Mouse (Mus musculus): ENCODE results near the gene Nlrp6. TPM values are rescaled to one million over a fixed set of nuclear protein-coding genes. Genes with fewer than 3 reads are reported as not detected.
"Not testable (repeated sequence)": the region's sequence is repeated elsewhere in the genome, so short reads cannot be mapped to it uniquely, and the experiment has no call there.

Gene Nlrp6
- 0.06 and 0.10 TPM in 2 replicates for polyA plus RNA-seq (2016; fragmentation: Nextera tagmentation; extraction: Ambion mirVana)

- DNase-seq (ENCODE audit: extremely low spot score, low spot score) = no peak
- 74% methylated on average over 8 of the region's 8 CpGs for WGBS
- H3K27me3 ChIP-seq (ENCODE audit: poor library complexity, severe bottlenecking) = peaks cover 90% of the 10 kb centered on the region
- no peak within 1 kb of the TSS for H3K27ac ChIP-seq
- H3K9me3 ChIP-seq = no peaks in the 10 kb centered on the region
- no peaks in the 10 kb centered on the region for H3K36me3 ChIP-seq (replicated peaks)
- peaks cover 21% of the 10 kb centered on the region for H3K4me1 ChIP-seq
- no peak within 1 kb of the TSS for H3K4me3 ChIP-seq
Observed at GRCm38 (mm10) chr7:140920418-140921029, at the start of gene Nlrp6. Nlrp6 (plus strand) TSS chr7:140920902.

GRCm38 (mm10) chr7:140874224-140874623 is 46.5 kb upstream of the Nlrp6 start:
- DNase-seq (ENCODE audit: extremely low spot score, low spot score) = no peak
- Histone ChIP-seq H3K27me3 (ENCODE audit: poor library complexity, severe bottlenecking) (no peaks in the 10 kb centered on the region), H3K36me3 (replicated peaks) (peaks cover 41% of the 10 kb centered on the region), H3K9me3 (no peaks in the 10 kb centered on the region), H3K27ac (no peak overlapping the region), H3K4me1 (no peaks in the 10 kb centered on the region), H3K4me3 (no peak overlapping the region)
- WGBS = 89% methylated on average over 4 of the region's 4 CpGs

- H3K4me3 ChIP-seq = no peak overlapping the region
- 93% methylated on average over 6 of the region's 6 CpGs for WGBS
- peaks cover 36% of the 10 kb centered on the region for H3K36me3 ChIP-seq (replicated peaks)
- no peaks in the 10 kb centered on the region for H3K9me3 ChIP-seq
- DNase-seq (ENCODE audit: extremely low spot score, low spot score) = no peak
- H3K4me1 ChIP-seq = peaks cover 8% of the 10 kb centered on the region
- no peaks in the 10 kb centered on the region for H3K27me3 ChIP-seq (ENCODE audit: poor library complexity, severe bottlenecking)
- no peak overlapping the region for H3K27ac ChIP-seq
Observed at GRCm38 (mm10) chr7:140877364-140877763, 43.3 kb upstream of the Nlrp6 start.

- H3K27ac ChIP-seq = no peak overlapping the region
- no peak overlapping the region for H3K4me3 ChIP-seq
- DNase-seq (ENCODE audit: extremely low spot score, low spot score) = no peak
- peaks cover 20% of the 10 kb centered on the region for H3K4me1 ChIP-seq
- peaks cover 39% of the 10 kb centered on the region for H3K36me3 ChIP-seq (replicated peaks)
- H3K9me3 ChIP-seq = no peaks in the 10 kb centered on the region
- no peaks in the 10 kb centered on the region for H3K27me3 ChIP-seq (ENCODE audit: poor library complexity, severe bottlenecking)
- WGBS = 89% methylated on average over 7 of the region's 7 CpGs
Observed at GRCm38 (mm10) chr7:140879355-140879754, 41.3 kb upstream of the Nlrp6 start.

GRCm38 (mm10) chr7:140880419-140880818 is 40.3 kb upstream of the Nlrp6 start:
- Histone ChIP-seq H3K27ac (no peak overlapping the region), H3K36me3 (replicated peaks) (peaks cover 43% of the 10 kb centered on the region), H3K4me3 (peak overlapping the region; percentile 18; the same call in 1 of the 2 replicates), H3K9me3 (no peaks in the 10 kb centered on the region), H3K4me1 (peaks cover 20% of the 10 kb centered on the region), H3K27me3 (ENCODE audit: poor library complexity, severe bottlenecking) (no peaks in the 10 kb centered on the region)
- WGBS = 83% methylated on average over 3 of the region's 3 CpGs
- DNase-seq (ENCODE audit: extremely low spot score, low spot score) = no peak

- WGBS = 36% methylated on average over 8 of the region's 8 CpGs
- H3K27me3 ChIP-seq (ENCODE audit: poor library complexity, severe bottlenecking) = no peaks in the 10 kb centered on the region
- DNase-seq (ENCODE audit: extremely low spot score, low spot score) = no peak
- peaks cover 43% of the 10 kb centered on the region for H3K36me3 ChIP-seq (replicated peaks)
- H3K27ac ChIP-seq = peak overlapping the region; percentile 88
- peak overlapping the region; percentile 98 for H3K4me3 ChIP-seq
- H3K4me1 ChIP-seq = peaks cover 20% of the 10 kb centered on the region
- no peaks in the 10 kb centered on the region for H3K9me3 ChIP-seq
Observed at GRCm38 (mm10) chr7:140880865-140881515, 39.7 kb upstream of the Nlrp6 start.

- DNase-seq (ENCODE audit: extremely low spot score, low spot score) = peak; percentile 91
- Histone ChIP-seq H3K27me3 (ENCODE audit: poor library complexity, severe bottlenecking) (no peaks in the 10 kb centered on the region), H3K4me1 (peaks cover 20% of the 10 kb centered on the region), H3K9me3 (no peaks in the 10 kb centered on the region), H3K4me3 (peak within 1 kb of the TSS; percentile 98), H3K27ac (peak within 1 kb of the TSS; percentile 88), H3K36me3 (replicated peaks) (peaks cover 43% of the 10 kb centered on the region)
- WGBS = under 1% methylated on average over 59 of the region's 59 CpGs
Observed at GRCm38 (mm10) chr7:140881696-140882468, 38.8 kb upstream of the Nlrp6 start, which contains the start of the genes Psmd13 and Sirt3. Psmd13 (plus strand) TSS chr7:140881968. Sirt3 (minus strand) TSS chr7:140882309.

GRCm38 (mm10) chr7:140882469-140882803 is 38.3 kb upstream of the Nlrp6 start:
- peak overlapping the region; percentile 98 for H3K4me3 ChIP-seq

GRCm38 (mm10) chr7:140890636-140891035 is 30.1 kb upstream of the Nlrp6 start:
- not testable (repeated sequence) for DNase-seq (ENCODE audit: extremely low spot score, low spot score); H3K27ac ChIP-seq; H3K27me3 ChIP-seq (ENCODE audit: poor library complexity, severe bottlenecking); H3K4me1 ChIP-seq; H3K4me3 ChIP-seq; H3K9me3 ChIP-seq
- WGBS = 95% methylated on average over 16 of the region's 16 CpGs
- peaks cover 88% of the 10 kb centered on the region for H3K36me3 ChIP-seq (replicated peaks)

More at GRCm38 (mm10) chr7:140882469-140882803, 38.3 kb upstream of the Nlrp6 start:
- DNase-seq (ENCODE audit: extremely low spot score, low spot score) = no peak
- under 1% methylated on average over 12 of the region's 12 CpGs for WGBS
- Histone ChIP-seq H3K9me3 (no peaks in the 10 kb centered on the region), H3K27me3 (ENCODE audit: poor library complexity, severe bottlenecking) (no peaks in the 10 kb centered on the region), H3K4me1 (peaks cover 20% of the 10 kb centered on the region), H3K36me3 (replicated peaks) (peaks cover 43% of the 10 kb centered on the region), H3K27ac (peak overlapping the region; percentile 88)

GRCm38 (mm10) chr7:140894031-140894430 is 26.7 kb upstream of the Nlrp6 start:
- Histone ChIP-seq H3K9me3 (no peaks in the 10 kb centered on the region), H3K27me3 (ENCODE audit: poor library complexity, severe bottlenecking) (no peaks in the 10 kb centered on the region), H3K27ac (no peak overlapping the region), H3K4me1 (no peaks in the 10 kb centered on the region), H3K4me3 (no peak overlapping the region), H3K36me3 (replicated peaks) (peaks cover 88% of the 10 kb centered on the region)
- 92% methylated on average over 7 of the region's 7 CpGs for WGBS
- no peak for DNase-seq (ENCODE audit: extremely low spot score, low spot score)

- no peak overlapping the region for H3K4me3 ChIP-seq
- no peak for DNase-seq (ENCODE audit: extremely low spot score, low spot score)
- H3K4me1 ChIP-seq = no peaks in the 10 kb centered on the region
- H3K27me3 ChIP-seq (ENCODE audit: poor library complexity, severe bottlenecking) = no peaks in the 10 kb centered on the region
- H3K9me3 ChIP-seq = no peaks in the 10 kb centered on the region
- 96% methylated on average over 3 of the region's 3 CpGs for WGBS
- peaks cover 86% of the 10 kb centered on the region for H3K36me3 ChIP-seq (replicated peaks)
- H3K27ac ChIP-seq = no peak overlapping the region
Observed at GRCm38 (mm10) chr7:140894611-140895010, 26.1 kb upstream of the Nlrp6 start.

GRCm38 (mm10) chr7:140897863-140898262 is 22.8 kb upstream of the Nlrp6 start:
- Histone ChIP-seq H3K9me3 (no peaks in the 10 kb centered on the region), H3K27ac (no peak overlapping the region), H3K4me1 (peaks cover 12% of the 10 kb centered on the region), H3K4me3 (no peak overlapping the region), H3K36me3 (replicated peaks) (peaks cover 69% of the 10 kb centered on the region), H3K27me3 (ENCODE audit: poor library complexity, severe bottlenecking) (no peaks in the 10 kb centered on the region)
- WGBS = 82% methylated on average over 7 of the region's 7 CpGs
- no peak for DNase-seq (ENCODE audit: extremely low spot score, low spot score)

GRCm38 (mm10) chr7:140899121-140899520 is 21.6 kb upstream of the Nlrp6 start:
- H3K36me3 ChIP-seq (replicated peaks) = peaks cover 57% of the 10 kb centered on the region

More at GRCm38 (mm10) chr7:140899121-140899520, 21.6 kb upstream of the Nlrp6 start:
- Histone ChIP-seq H3K27ac (no peak overlapping the region), H3K4me1 (peaks cover 16% of the 10 kb centered on the region), H3K27me3 (ENCODE audit: poor library complexity, severe bottlenecking) (no peaks in the 10 kb centered on the region), H3K4me3 (no peak overlapping the region), H3K9me3 (no peaks in the 10 kb centered on the region)
- 85% methylated on average over 3 of the region's 3 CpGs for whole genome bisulfite sequencing
- DNase-seq (ENCODE audit: extremely low spot score, low spot score) = no peak
